Mouse (Mus musculus) natural killer cell, adult 2 months (primary cell): Measurements from ENCODE around the gene Bcas3.
"Not testable (repeated sequence)": the region's sequence is repeated elsewhere in the genome, so short reads cannot be mapped to it uniquely, and the experiment has no call there.

ENCODE experiments used
- DNase-seq, 2 experiments: peaks; one replicate each; pipeline ENCODE4 v3.0.0; 2022; ENCODE audit warnings: low spot score in 2 of 2

Bcas3 gene

DNA sequence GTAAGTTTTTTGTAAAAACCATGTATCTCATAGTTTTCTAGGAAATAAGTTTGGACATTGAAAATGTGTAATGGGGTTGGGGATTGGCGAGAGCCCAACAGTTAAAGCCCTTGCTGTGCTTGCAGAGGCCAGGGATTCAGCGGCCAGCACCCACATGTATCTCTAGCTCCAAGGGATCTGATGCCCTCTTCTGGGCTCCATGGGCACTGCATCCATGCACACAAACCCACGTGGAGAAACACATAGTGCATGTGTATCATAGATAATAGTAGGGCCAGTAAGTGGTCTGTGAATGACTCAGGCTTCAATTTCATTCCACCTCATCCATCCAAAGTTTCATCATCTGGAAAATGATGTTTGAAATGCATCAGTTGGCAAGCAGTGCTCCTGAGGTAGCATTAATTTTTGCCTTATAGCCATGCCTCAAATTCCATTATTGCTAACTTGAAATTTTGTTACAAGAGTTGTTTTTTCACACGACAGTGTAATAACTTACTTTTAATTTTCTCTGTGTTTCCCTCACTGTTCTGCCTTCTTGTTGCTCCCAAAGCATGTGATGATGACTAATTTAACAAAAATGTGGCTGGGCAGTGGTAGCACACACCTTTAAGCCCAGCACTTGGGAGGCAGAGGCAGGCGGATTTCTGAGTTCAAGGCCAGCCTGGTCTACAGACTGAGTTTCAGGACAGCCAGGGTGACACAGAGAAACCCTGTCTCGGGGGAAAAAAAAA lies 129.9 kb downstream of the Bcas3 start:
- peak in 1 of 2 experiments; percentile 11 for DNase-seq

- no peak for DNase-seq
These were observed 132.4 kb downstream of the Bcas3 start for GRCm38 (mm10) chr11:85485197-85485940.

GRCm38 (mm10) chr11:85487501-85487900 lies 134.5 kb downstream of the Bcas3 start:
- DNase-seq = no peak

GRCm38 (mm10) chr11:85492231-85492630 lies 139.3 kb downstream of the Bcas3 start:
- no peak for DNase-seq

DNA sequence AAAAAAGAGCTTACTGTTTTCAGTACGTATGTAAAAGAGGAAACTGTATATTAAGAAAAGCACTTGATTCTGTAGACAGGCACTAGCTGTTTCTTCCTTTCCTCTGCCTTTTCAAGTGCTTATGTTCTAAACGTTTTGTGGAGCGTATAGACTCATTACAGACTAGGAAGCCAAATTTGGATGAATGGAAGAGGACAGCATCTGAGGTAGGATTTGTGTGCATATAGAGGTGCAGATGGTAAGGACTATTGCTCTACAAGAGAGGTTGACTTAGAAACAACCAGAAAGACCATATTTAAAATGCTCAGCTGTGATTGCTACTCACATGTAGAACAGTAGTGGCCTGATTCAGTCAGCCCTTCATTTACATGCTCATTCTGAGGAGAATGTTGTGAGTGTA lies 139.7 kb downstream of the Bcas3 start:
- DNase-seq = no peak

- DNase-seq = no peak
These were observed 146.6 kb downstream of the Bcas3 start for GRCm38 (mm10) chr11:85499561-85499960.

- no peak for DNase-seq
These were observed 149.1 kb downstream of the Bcas3 start for GRCm38 (mm10) chr11:85502031-85502430.

- not testable (repeated sequence) for DNase-seq
These were observed 151.8 kb downstream of the Bcas3 start for GRCm38 (mm10) chr11:85504812-85505211.

DNA sequence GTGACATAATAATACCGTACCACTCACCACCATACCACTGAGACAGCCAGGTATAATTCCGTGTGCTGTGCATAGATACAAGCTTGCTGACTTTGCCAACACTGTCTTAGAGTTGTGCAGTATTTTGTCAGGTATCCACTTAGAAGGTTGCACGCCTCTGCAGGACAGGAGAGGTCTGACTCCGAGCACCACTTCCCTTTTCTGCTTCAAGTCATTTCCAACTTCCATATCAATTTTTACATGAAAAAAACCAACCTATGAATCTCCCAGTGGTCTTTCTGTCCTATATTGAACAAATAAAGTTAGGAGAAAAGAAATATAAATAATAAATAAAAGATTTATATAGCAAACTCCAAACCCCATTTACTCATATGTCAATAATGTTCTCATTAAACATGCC lies 152.8 kb downstream of the Bcas3 start:
- DNase-seq = no peak

GRCm38 (mm10) chr11:85509334-85509733 lies 156.4 kb downstream of the Bcas3 start:
- DNase-seq = no peak

DNA sequence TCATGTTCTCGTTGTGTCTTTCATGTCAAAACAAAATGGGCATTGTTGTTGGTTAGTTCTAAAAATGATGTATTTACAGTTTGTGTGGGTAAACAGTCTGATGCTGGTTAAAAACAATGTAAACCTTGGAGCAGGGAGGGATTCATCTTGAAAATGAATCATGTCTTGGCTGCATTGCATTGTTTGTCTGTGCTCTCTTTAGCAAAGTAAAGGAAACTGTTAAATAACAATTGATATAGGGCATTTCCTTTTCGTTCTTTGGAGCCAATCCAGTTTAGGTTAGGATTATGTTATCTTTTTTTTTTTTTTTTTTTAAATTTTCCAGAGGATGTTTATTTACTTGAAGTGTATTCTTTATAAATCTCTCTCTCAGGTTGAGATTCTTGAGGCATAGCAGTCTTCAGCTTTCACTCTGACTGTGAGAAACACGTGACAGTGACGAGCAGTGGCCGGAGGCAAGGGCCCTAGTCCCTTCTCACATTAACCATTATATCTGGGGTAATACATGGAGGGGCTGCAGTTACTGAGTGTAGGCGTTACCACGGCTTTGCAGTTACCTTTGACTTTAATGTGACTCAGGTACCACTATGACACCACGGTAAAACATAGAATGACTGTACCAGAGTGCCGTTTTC lies 158.4 kb downstream of the Bcas3 start:
- no peak for DNase-seq

DNA sequence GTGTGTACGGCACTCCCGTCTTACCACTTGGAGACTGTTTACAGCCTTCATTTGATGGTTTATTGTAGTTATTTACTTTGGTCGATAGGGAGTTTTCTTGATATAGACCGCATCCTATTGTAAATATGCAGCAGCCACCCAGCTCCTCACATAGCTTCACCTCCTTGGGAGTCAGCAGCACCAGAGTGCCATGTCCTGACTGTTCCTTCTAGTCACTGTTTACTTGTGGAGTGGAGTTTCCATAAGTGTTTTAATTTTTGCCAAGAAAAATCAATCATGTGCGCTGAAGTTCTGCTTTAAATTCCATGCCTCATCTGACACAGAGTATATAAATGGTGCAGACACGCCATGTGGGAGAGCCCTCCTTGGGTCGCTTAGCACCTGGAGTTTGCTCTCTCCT lies 163.8 kb downstream of the Bcas3 start:
- DNase-seq = no peak

GRCm38 (mm10) chr11:85518025-85518756 lies 165.2 kb downstream of the Bcas3 start:
- DNase-seq = no peak

DNA sequence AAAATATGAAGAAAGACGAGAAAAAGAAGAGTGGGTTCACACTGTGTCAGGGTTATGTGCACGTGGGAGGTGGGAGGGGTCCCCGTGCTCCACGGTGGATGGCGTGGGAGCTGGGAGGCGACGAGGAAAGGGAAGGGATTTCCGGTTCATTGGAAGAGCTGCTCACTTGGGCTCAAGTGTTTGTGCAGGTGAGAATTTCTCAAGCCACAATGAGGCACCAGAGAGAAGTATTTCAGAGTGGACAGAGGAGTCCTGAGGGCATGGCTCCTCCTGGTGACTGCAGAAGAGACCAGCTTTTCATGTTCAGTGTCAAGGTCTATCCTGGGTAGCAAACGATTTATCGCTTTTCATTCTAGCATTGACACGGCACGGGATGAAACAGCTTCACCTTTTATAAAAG lies 167.3 kb downstream of the Bcas3 start:
- DNase-seq = no peak

- no peak for DNase-seq
These were observed 168.0 kb downstream of the Bcas3 start for GRCm38 (mm10) chr11:85520996-85521395.

DNA sequence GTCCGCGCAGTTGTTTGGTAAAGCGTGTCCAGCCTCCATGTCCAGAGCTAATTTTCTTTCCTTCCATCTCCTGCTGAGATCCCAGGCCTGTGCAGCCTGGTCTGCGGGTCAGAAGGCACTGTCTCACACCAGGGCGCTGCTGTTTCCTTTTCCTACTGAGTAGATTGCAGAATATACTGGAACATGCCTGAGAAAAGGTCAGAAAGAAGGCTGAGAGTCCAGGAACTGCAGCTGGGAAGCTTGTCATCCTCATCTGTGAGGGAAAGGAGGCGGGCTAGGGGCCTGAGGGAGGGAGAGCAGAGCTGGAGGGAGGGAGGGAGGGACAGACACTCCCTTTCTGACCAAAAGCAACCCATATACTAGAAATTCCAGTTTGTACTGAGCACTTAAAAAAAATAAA lies 170.7 kb downstream of the Bcas3 start:
- DNase-seq = no peak

DNA sequence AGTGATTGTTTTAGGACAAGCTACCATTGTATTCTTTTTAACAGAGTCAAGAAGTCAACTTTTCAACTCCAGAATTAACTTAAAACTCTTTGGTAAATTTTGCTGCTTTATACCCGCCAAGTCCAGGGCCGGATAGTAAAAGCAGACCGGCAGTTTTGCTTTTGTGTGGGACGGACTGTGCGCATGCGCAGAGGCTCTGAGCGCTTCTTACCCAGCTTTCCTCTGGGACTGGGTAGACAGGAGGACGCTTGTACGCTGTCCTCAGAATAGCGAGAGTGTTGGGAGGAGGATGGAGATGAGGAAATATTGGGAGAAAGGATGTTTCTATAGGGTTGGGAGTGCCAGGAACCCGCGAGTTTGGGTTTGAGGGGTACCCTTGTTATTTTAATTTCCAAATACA lies 171.2 kb downstream of the Bcas3 start:
- peak; percentile 29 to 31 for DNase-seq

DNA sequence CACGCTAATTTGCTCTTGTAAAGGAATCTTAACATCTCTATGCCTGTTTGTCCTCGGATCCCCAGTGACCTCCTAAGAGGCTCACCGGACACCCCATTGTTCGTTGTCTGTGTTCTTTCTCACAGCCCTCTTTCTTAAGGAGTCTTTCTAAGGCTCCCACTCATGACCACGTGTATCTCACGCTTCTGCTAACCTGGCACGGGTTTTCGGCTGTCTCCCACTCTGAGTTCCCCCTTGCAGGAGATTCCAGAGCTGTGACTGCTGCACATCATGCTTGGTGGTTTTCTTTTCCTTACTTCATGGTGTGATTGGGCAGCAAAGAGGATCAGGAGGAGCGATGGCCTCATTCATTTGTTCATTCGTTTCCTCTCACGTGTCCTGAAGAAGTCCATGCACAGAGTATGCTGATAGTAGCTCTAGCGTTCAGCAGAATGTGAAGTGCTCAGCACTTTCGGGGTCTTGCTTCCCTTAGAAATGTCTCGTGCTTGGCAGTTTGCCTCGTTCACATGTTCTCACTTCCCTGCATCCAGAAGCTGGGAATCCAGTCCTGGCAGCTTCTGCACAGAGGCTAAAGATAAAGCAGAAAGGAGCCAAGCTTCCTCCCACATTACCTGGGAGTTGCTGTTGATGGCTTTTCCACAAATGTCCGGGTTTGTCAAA lies 172.0 kb downstream of the Bcas3 start:
- no peak for DNase-seq

GRCm38 (mm10) chr11:85525501-85525885 lies 172.5 kb downstream of the Bcas3 start:
- no peak for DNase-seq

GRCm38 (mm10) chr11:85525979-85526775 lies 173.2 kb downstream of the Bcas3 start:
- no peak for DNase-seq

DNA sequence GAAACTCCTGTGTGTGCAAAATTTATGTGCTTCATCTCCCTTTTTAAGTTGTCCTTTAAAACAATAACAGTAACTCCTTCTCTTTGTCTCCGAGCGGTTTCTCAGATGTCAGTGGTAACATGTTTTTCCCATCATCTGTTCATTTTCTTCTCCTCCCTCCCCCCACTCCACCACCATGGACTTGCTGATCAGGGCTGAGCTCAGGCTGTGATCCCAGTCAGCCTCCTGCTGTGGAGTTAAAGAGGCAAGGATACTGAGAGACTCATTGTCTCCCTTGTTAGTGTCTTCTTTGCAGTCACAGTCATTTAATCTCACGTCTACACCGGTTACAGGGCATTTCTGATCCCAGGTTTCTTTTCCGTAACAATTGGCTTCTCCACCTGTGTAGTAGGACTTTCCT lies 174.3 kb downstream of the Bcas3 start:
- DNase-seq = no peak
